Mouse (Mus musculus) activated CD4-positive, CD25-positive, alpha-beta regulatory T cell, adult 9 weeks (primary cell): ENCODE results near the gene Gm49393. TPM values are rescaled to one million over a fixed set of nuclear protein-coding genes. Genes with fewer than 3 reads are reported as not detected.

Source experiments
- polyA plus RNA-seq: library from polyadenylated mRNA; unstranded; fragments of 100-300 nt; shearing (Covaris generic); gene quantifications from one replicate; pipeline ENCODE4 v1.2.1, GENCODE M21; 2017

Gm49393 gene
- not detected for polyA plus RNA-seq

DNA sequence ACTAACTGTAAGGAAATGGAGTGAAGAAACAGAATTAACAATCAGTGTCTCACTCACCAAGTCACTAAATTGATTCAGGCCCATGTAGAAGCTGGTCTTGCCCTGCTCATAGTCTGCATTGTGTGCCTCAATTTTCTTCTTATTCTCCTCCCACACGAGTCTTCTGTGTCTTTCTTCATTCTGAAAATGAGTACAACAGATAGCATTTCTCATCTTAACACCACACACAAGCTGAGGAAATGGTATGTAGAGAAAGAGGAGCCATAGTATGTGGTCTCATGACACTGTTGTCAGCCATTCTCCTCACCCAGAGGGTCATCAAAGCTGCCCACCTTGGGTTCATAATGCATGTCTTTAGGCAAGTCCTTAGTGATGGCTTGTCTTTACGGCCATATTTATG lies at the start of gene Gm49393:
TSS of gene Gm49393 (minus strand) at position 101 of the 400 bp plus-strand sequence.

DNA sequence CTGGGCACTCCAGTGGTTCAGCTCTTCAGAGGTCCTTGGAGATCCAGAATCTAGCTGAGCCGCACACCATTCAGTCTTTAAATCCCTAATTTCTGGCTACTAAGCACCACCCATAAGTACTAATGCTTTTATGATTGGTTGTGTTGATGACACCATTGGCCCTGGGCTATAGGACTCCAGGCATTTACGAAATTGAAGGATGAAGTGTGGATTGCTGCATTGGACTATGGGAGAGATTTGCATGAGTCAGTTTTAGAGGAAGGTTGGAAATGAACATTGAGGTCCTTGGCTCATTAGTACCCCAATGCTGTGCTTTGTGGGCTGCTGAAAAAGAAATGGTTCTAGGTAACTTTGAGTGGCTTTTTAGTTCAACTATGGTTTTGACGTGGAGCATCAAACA lies 6.5 kb upstream of the Gm49393 start, which contains the start of gene Tpbpa:
TSS of gene Tpbpa (minus strand) at position 101 of the 400 bp plus-strand sequence.

DNA sequence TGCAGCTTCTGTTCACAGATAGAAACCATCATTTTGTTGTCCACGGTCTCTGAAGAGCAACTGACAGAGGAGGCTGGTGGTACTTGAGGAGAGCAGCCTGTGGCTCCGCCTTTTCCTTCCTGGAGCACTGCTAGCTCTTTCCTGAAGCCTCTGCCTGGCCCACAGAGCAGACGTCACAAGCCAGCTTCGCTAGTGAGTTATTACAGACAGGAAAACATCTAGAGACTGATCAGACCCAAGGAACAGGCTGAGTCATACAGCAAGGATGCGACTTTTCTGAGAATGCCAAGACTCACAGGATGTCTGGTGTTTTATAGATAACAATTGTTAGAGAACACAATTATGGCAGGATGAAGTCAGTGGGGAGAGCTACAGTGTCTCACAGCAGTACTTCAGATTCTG lies 1.1 kb upstream of the Gm49393 start, which contains the start of the genes Gm49391 and Ctla2a:
TSS of gene Gm49391 (minus strand) at position 72 of the 402 bp plus-strand sequence.
TSS of gene Ctla2a (minus strand) at position 126 of the 402 bp plus-strand sequence.

DNA sequence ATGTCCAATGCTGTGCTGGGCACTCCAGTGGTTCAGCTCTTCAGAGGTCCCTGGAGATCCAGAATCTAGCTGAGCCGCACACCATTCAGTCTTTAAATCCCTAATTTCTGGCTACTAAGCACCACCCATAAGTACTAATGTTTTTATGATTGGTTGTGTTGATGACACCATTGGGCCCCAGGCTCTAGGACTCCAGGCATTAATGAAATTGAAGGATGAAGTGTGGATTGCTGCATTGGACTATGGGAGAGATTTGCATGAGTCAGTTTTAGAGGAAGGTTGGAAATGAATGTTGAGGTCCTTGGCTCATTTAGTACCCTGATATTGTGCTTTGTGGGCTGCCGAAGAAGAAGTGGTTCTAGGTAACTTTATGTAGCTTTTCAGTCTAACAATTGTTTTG lies 30.6 kb downstream of the Gm49393 start, which contains the start of gene Tpbpb:
TSS of gene Tpbpb (minus strand) at position 101 of the 400 bp plus-strand sequence.

DNA sequence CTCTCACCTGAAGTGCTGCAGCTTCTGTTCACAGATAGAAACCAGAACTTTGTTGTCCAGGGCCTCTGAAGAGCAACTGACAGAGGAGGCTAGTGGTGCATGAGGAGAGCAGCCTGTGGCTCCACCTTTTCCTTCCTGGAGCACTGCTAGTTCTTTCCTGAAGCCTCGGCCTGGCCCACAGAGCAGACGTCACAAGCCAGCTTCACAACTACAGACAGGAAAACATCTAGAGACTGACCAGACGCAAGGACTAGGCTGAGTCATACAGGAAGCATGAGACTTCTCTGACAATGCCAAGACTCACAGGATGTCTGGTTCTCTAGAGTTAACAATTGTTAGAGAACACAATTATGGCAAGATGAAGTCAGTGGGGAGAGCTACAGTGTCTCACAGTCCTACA lies 38.1 kb downstream of the Gm49393 start, which contains the start of gene Ctla2b:
TSS of gene Ctla2b (minus strand) at position 120 of the 400 bp plus-strand sequence.

DNA sequence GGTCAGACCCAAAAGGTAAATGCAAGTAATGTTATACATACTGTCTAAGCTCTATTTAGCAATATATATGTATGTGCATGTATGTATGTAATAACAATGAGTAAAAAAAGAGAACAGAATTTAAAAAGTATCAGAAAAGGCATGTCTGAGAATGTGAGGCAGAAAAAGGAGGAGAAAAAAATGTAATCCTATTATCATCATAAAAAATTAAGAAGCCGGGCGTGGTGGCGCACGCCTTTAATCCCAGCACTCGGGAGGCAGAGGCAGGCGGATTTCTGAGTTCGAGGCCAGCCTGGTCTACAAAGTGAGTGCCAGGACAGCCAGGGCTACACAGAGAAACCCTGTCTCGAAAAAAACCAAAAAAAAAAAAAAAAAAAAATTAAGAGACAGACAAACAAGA lies 38.6 kb downstream of the Gm49393 start, which contains the start of gene Gm49392:
TSS of gene Gm49392 (minus strand) at position 101 of the 400 bp plus-strand sequence.

DNA sequence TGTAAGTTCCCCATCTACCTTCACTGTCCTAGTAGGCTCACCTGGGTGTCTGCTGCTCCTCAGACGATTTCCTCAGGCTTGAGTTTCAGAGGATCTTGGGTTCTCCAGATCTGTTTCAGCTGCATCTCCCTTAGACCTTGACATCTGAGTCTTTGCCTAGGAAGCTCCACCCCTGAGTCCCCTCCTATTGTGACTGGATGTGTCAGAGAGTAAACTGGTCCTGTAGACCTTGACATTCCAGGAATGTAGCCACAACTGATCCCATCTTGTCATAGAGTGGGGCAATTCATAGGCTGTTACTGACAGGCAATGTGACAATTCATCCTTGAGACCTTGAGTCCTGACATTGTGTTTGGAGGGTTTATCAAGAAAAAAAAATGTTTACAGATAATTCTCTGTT lies 71.1 kb downstream of the Gm49393 start, which contains the start of gene 4930486L24Rik:
TSS of gene 4930486L24Rik (minus strand) at position 195 of the 400 bp plus-strand sequence.

Other genes starting within 250 kb of the Gm49393 start
- gene BC051665, start 149.2 kb downstream of the Gm49393 start, polyA plus RNA-seq = not detected
- gene Ctsll3, start 132.7 kb downstream of the Gm49393 start, polyA plus RNA-seq = not detected
- gene 4930486L24Rik, start 71.1 kb downstream of the Gm49393 start, polyA plus RNA-seq = 1.3 TPM
- gene Gm49392, start 38.7 kb downstream of the Gm49393 start, polyA plus RNA-seq = 0.68 TPM
- gene Ctla2b, start 38.1 kb downstream of the Gm49393 start, polyA plus RNA-seq = 3.6 TPM
- not detected for gene Tpbpb, start 30.7 kb downstream of the Gm49393 start, polyA plus RNA-seq
- not detected for gene Gm49391, start 981 bp upstream of the Gm49393 start, polyA plus RNA-seq
- 37.0 TPM for gene Ctla2a, start 1.0 kb upstream of the Gm49393 start, polyA plus RNA-seq
- not detected for gene Tpbpa, start 6.4 kb upstream of the Gm49393 start, polyA plus RNA-seq
- gene Ctsj, start 70.4 kb upstream of the Gm49393 start, polyA plus RNA-seq = not detected
- not detected for gene Ctsq, start 105.0 kb upstream of the Gm49393 start, polyA plus RNA-seq
- not detected for gene Ctsr, start 228.7 kb upstream of the Gm49393 start, polyA plus RNA-seq